Mouse (Mus musculus) heart, postnatal 0 days (tissue): ENCODE data around the gene Unc5cl.

ENCODE experiments used
- CTCF ChIP-seq: IDR thresholded peaks from 2 replicates; pipeline ENCODE4 v1.5.1; 2016; ENCODE audit warnings: antibody characterized with exemption, control low read depth, low read depth
- EP300 ChIP-seq: IDR thresholded peaks from 2 replicates; pipeline ENCODE4 v1.6.1; 2016; ENCODE audit warnings: antibody characterized with exemption, low read depth

DNA sequence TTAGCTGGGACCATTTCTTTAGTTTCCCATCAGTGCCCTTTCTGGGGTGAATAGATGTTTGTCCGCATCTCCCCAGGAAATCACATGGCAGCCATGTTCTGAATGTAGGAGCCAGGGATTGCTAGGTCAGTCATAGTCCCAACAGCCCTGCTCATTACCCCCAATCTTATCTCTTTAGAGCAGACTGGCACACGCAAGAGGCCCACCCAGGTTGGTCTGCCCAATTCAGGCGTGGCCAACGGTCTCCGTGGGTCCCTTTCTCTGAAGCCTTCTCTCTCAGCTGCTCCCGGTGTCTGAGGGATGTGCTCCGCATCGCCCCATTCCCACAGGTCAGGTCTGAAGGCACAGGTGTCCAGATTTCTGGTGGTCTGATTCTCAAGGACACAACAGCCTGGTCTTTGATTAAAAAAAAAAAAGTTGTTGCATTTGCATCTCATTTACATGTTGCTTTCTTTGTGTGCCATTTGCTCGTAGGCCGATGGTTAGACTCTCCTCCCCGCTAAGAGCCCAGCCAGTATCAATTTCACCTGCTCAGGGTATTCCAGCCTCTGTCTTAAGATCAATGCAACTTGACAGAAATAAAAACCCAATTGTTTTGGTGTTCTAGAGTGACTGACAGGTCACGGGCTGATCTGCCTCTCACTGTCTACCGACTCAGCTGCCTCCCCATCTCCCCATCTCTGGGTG is 3.9 kb upstream of the Unc5cl start:
- no peak for TF ChIP-seq CTCF
- no peak for TF ChIP-seq EP300
